Mouse (Mus musculus) heart, embryonic 11.5 days (tissue): ENCODE measurements around the gene Samd1. TPM values are rescaled to one million over a fixed set of nuclear protein-coding genes. Genes with fewer than 3 reads are reported as not detected.
A peak's percentile ranks its signal among the peaks of the same experiment; 100 is the strongest.

Experiments
- ATAC-seq: fragments of 200-750 bp; cut with Nextera tagmentation; replicated peaks from 2 replicates; pipeline ENCODE4 v1.8.0; 2017; ENCODE audit warnings: moderate library complexity; ENCODE audit not compliant: insufficient number of reproducible peaks, low FRiP score, low TSS enrichment
- H3K27ac ChIP-seq: fragments of 300-500 bp; sonication (generic); 2 replicates; pipeline ENCODE4 v1.5.1; 2014; ENCODE audit warnings: mild to moderate bottlenecking, low read depth, low read length
- H3K27me3 ChIP-seq: fragments of 300-500 bp; sonication (generic); 2 replicates; pipeline ENCODE4 v1.6.1; 2014; ENCODE audit warnings: mild to moderate bottlenecking, low read length, mixed read lengths; ENCODE audit not compliant: control insufficient read depth, insufficient read depth
- H3K36me3 ChIP-seq: fragments of 300-500 bp; sonication (generic); 2 replicates; pipeline ENCODE4 v1.6.1; 2014; ENCODE audit warnings: mild to moderate bottlenecking, low read length, moderate library complexity, mixed read lengths; ENCODE audit not compliant: control insufficient read depth, insufficient read depth
- H3K4me1 ChIP-seq: fragments of 300-500 bp; sonication (generic); 2 replicates; pipeline ENCODE4 v1.6.1; 2014; ENCODE audit warnings: low read length; ENCODE audit not compliant: control insufficient read depth, insufficient read depth
- H3K4me2 ChIP-seq: fragments of 300-500 bp; sonication (generic); 2 replicates; pipeline ENCODE4 v1.6.1; 2014; ENCODE audit warnings: mild to moderate bottlenecking, moderate library complexity
- H3K4me3 ChIP-seq: fragments of 300-500 bp; sonication (generic); 2 replicates; pipeline ENCODE4 v1.5.1; 2014; ENCODE audit warnings: low read depth, low read length
- H3K9ac ChIP-seq: fragments of 300-500 bp; sonication (generic); 2 replicates; pipeline ENCODE4 v1.6.1; 2014; ENCODE audit warnings: mild to moderate bottlenecking, low read depth, low read length, moderate library complexity
- H3K9me3 ChIP-seq: fragments of 300-500 bp; sonication (generic); replicated peaks from 2 replicates; pipeline ENCODE4 v1.6.1; 2016; ENCODE audit warnings: low read length; ENCODE audit not compliant: control insufficient read depth
- WGBS: fragments of 180-500 bp; shearing (Covaris S2); extraction: QIAGEN DNeasy Blood & Tissue Kit; methylation state at CpG from one replicate; pipeline ENCODE4 v1.1.7; 2014; ENCODE audit not compliant: insufficient replicate concordance; 5-methylcytosine and 5-hydroxymethylcytosine counted together
- polyA plus RNA-seq: library from polyadenylated mRNA; unstranded; fragments of >200 nt; fragmentation: Nextera tagmentation; extraction: Ambion mirVana; gene quantifications from 2 replicates; pipeline ENCODE4 v1.2.1, GENCODE M21; 2014

Samd1 gene
- polyA plus RNA-seq, 1 experiment from 2014 or later = 10.1 TPM

DNA sequence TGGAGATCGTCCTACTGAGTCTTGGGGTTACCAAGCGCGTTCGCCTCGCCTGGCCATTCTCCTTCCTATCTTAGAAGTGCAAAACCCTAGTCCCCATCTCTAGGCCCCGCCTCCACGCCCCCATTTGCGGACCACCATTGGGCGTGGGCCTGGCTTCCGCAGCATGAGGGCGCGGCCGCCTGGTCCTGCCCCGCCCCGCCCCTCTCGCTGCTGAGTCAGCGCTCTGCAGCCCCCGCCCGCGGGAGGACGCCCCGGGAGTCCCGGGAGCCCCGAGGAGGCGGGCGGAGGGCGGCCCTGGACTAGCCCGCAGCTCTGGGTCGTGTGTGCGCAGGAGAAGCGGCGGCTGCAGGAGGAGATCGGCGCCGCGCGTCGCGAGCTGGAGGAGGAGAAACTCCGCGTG is 28.4 kb downstream of the Samd1 start:
- peaks cover 28% of the 10 kb centered on the region for H3K4me1 ChIP-seq
- under 1% methylated on average over 41 of the region's 41 CpGs for WGBS
- H3K4me2 ChIP-seq = peak overlapping the region; percentile 89
- peak overlapping the region; percentile 29; the same call in 1 of the 2 replicates for H3K9ac ChIP-seq
- H3K27ac ChIP-seq = no peak overlapping the region
- H3K27me3 ChIP-seq = peaks cover 45% of the 10 kb centered on the region
- no peaks in the 10 kb centered on the region for H3K36me3 ChIP-seq
- ATAC-seq = 0 out of 2 replicates have a peak, but pooled peaks have one; percentile 19
- H3K9me3 ChIP-seq = no peaks in the 10 kb centered on the region
- H3K4me3 ChIP-seq = peak overlapping the region; percentile 48

DNA sequence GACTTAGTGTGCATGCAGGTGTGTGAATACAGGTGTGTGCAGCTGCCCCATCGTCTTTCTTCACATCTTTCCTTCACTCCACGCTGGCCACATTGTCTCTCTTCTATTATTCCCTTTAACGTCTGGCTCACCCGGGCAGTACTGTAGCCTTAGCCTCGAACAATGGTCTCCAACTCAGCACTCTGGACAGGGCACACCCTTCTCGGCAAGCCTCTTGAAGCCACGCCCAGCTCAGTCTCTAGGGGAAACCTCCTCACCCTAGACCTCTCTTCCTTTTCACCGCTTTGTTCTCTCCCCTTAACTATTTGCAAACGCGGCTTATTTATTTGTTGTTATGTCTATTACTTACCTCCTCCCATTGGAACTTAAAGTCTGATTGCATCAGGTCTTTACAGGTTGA is 30.0 kb downstream of the Samd1 start:
- Histone ChIP-seq H3K36me3 (no peaks in the 10 kb centered on the region), H3K4me3 (no peak overlapping the region), H3K27ac (no peak overlapping the region), H3K4me1 (peaks cover 22% of the 10 kb centered on the region), H3K9ac (no peak overlapping the region), H3K4me2 (no peak overlapping the region), H3K27me3 (peaks cover 37% of the 10 kb centered on the region), H3K9me3 (no peaks in the 10 kb centered on the region)
- WGBS = 9% methylated on average over 10 of the region's 10 CpGs
- ATAC-seq = no peak

- no peak for ATAC-seq
- no peak overlapping the region for H3K4me2 ChIP-seq
- WGBS = 88% methylated on average over 5 of the region's 5 CpGs
Measured at GRCm38 (mm10) chr8:84029272-84029671, 31.8 kb downstream of the Samd1 start.

GRCm38 (mm10) chr8:84032777-84033176 is 35.3 kb downstream of the Samd1 start:
- Histone ChIP-seq H3K4me1 (no peaks in the 10 kb centered on the region), H3K27me3 (peaks cover 16% of the 10 kb centered on the region), H3K36me3 (no peaks in the 10 kb centered on the region), H3K4me2 (no peak overlapping the region), H3K9me3 (no peaks in the 10 kb centered on the region), H3K4me3 (no peak overlapping the region), H3K27ac (no peak overlapping the region), H3K9ac (no peak overlapping the region)
- ATAC-seq = no peak
- 72% methylated on average over 4 of the region's 4 CpGs for WGBS

More at GRCm38 (mm10) chr8:84029272-84029671, 31.8 kb downstream of the Samd1 start:
- H3K27me3 ChIP-seq = peaks cover 41% of the 10 kb centered on the region
- no peaks in the 10 kb centered on the region for H3K9me3 ChIP-seq
- no peak overlapping the region for H3K4me3 ChIP-seq
- no peak overlapping the region for H3K27ac ChIP-seq
- H3K9ac ChIP-seq = no peak overlapping the region
- 0 out of 2 replicates have a peak, but pooled peaks cover 5% of the 10 kb centered on the region for H3K4me1 ChIP-seq
- no peaks in the 10 kb centered on the region for H3K36me3 ChIP-seq

DNA sequence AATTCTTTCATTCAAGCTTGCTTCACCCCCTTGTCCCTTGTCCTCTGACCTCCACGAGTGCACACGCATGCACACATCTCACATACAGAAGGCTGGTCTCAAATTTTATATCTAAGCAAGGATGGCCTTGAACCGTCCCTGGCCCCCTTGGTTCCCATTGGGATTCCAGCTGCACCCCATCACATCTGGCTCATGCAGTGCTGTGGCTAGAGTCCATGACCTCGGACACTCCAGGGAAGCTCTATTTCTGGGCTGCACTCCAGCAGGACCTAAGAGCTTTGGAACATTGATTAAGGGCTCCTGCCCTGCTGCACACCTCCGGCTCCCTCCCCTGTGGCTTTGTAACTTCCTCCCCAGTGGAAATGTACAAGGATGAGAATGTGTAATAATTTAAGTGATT is 40.5 kb downstream of the Samd1 start:
- Histone ChIP-seq H3K9me3 (no peaks in the 10 kb centered on the region), H3K4me1 (peaks cover 5% of the 10 kb centered on the region; the same call in 1 of the 2 replicates), H3K9ac (no peak overlapping the region), H3K27ac (no peak overlapping the region), H3K4me2 (no peak overlapping the region), H3K36me3 (no peaks in the 10 kb centered on the region), H3K4me3 (no peak overlapping the region), H3K27me3 (peaks cover 31% of the 10 kb centered on the region)
- WGBS = 52% methylated on average over 5 of the region's 5 CpGs
- no peak for ATAC-seq

- Histone ChIP-seq H3K27me3 (peaks cover 38% of the 10 kb centered on the region), H3K9me3 (no peaks in the 10 kb centered on the region), H3K4me2 (no peak overlapping the region), H3K4me3 (no peak overlapping the region), H3K27ac (no peak overlapping the region), H3K9ac (no peak overlapping the region), H3K36me3 (no peaks in the 10 kb centered on the region), H3K4me1 (peaks cover 5% of the 10 kb centered on the region; the same call in 1 of the 2 replicates)
- 12% methylated on average over 5 of the region's 5 CpGs for WGBS
- ATAC-seq = no peak
Measured at GRCm38 (mm10) chr8:84039050-84039449, 41.6 kb downstream of the Samd1 start.

- WGBS = 3% methylated on average over 40 of the region's 40 CpGs
- H3K9ac ChIP-seq = peak within 1 kb of the TSS; percentile 64
- peaks cover 51% of the 10 kb centered on the region for H3K27me3 ChIP-seq
Measured at GRCm38 (mm10) chr8:84042066-84042947, 44.8 kb downstream of the Samd1 start, which contains the start of gene Il27ra. TSS of gene Il27ra (minus strand) at chr8:84042589.

GRCm38 (mm10) chr8:84042948-84043342 is 45.5 kb downstream of the Samd1 start:
- Histone ChIP-seq H3K9me3 (no peaks in the 10 kb centered on the region), H3K4me3 (peak overlapping the region; percentile 46), H3K4me1 (peaks cover 5% of the 10 kb centered on the region; the same call in 1 of the 2 replicates), H3K27ac (no peak overlapping the region), H3K27me3 (peaks cover 51% of the 10 kb centered on the region), H3K9ac (no peak overlapping the region), H3K36me3 (no peaks in the 10 kb centered on the region), H3K4me2 (peak overlapping the region; percentile 78)
- 27% methylated on average over 12 of the region's 12 CpGs for WGBS
- no peak for ATAC-seq

More at GRCm38 (mm10) chr8:84042066-84042947, 44.8 kb downstream of the Samd1 start, which contains the start of gene Il27ra:
- H3K27ac ChIP-seq = no peak within 1 kb of the TSS
- peak; percentile 58; the same call in 1 of the 2 replicates for ATAC-seq
- H3K36me3 ChIP-seq = no peaks in the 10 kb centered on the region
- peak within 1 kb of the TSS; percentile 78 for H3K4me2 ChIP-seq
- no peaks in the 10 kb centered on the region for H3K9me3 ChIP-seq
- peaks cover 5% of the 10 kb centered on the region; the same call in 1 of the 2 replicates for H3K4me1 ChIP-seq
- H3K4me3 ChIP-seq = peak within 1 kb of the TSS; percentile 46
